Mouse (Mus musculus) CH12.LX (cell line): ENCODE data around the gene Agl. TPM values are rescaled to one million over a fixed set of nuclear protein-coding genes. Genes with fewer than 3 reads are reported as not detected.

ENCODE experiments used
- DNase-seq: peaks from one replicate; pipeline ENCODE4 v3.0.0-alpha.2; 2013; ENCODE audit errors: extremely low read depth
- H3K27ac ChIP-seq: 2 replicates; pipeline ENCODE4 v1.5.1; 2012; ENCODE audit warnings: low read depth, mild to moderate bottlenecking, control low read depth, moderate library complexity; ENCODE audit not compliant: insufficient read depth
- H3K27me3 ChIP-seq: replicated peaks from 2 replicates; pipeline ENCODE3; 2012; ENCODE audit warnings: inconsistent platforms
- H3K36me3 ChIP-seq, 2 experiments: replicated peaks in 1 of 2; 2 replicates each; pipeline versions ENCODE3 to v1.6.1; 2012; ENCODE audit warnings: inconsistent platforms in 1 of 2, low read length in 1 of 2, mild to moderate bottlenecking in 1 of 2, mixed read lengths in 1 of 2, moderate library complexity in 1 of 2; ENCODE audit not compliant: control insufficient read depth in 1 of 2, insufficient read depth in 1 of 2
- H3K4me1 ChIP-seq, 2 experiments: 2 replicates each; pipeline ENCODE4 v1.6.1; 2012; ENCODE audit warnings: inconsistent platforms in 1 of 2, moderate library complexity in 1 of 2; ENCODE audit not compliant: insufficient read depth in 2 of 2, control insufficient read depth in 1 of 2
- H3K4me2 ChIP-seq: 2 replicates; pipeline ENCODE4 v1.6.1; 2012; ENCODE audit warnings: low read depth, mild to moderate bottlenecking, control low read depth; ENCODE audit not compliant: poor library complexity, insufficient read depth, severe bottlenecking
- H3K4me3 ChIP-seq, 3 experiments: fragments of 150-350 bp in 1 of 3; sonication (generic) in 1 of 3; replicated peaks in 1 of 3; 2 replicates each; pipeline versions ENCODE3 to v1.5.1; 2011 to 2012; ENCODE audit warnings: low read depth in 2 of 3, low read length in 2 of 3, mild to moderate bottlenecking in 2 of 3, moderate library complexity in 2 of 3, control low read depth in 1 of 3, improper control_type of control experiment in 1 of 3, inconsistent platforms in 1 of 3, mixed read lengths in 1 of 3; ENCODE audit not compliant: poor library complexity in 1 of 3
- H3K79me2 ChIP-seq: replicated peaks from 2 replicates; pipeline ENCODE4 v1.6.1; 2012; ENCODE audit warnings: mild to moderate bottlenecking, moderate library complexity; ENCODE audit not compliant: control insufficient read depth, poor library complexity, insufficient read depth, severe bottlenecking; ENCODE audit errors: extremely low read depth
- H3K9ac ChIP-seq: 2 replicates; pipeline ENCODE4 v1.6.1; 2012; ENCODE audit warnings: low read depth, mild to moderate bottlenecking, control low read depth, moderate library complexity; ENCODE audit not compliant: insufficient read depth
- H3K9me3 ChIP-seq: replicated peaks from 2 replicates; pipeline ENCODE3; 2012; ENCODE audit warnings: low read length, inconsistent platforms, mixed read lengths
- BHLHE40 ChIP-seq: IDR thresholded peaks from 2 replicates; pipeline ENCODE4 v1.6.1; 2011; ENCODE audit warnings: mild to moderate bottlenecking, low read depth, low read length, improper control_type of control experiment
- ELF1 ChIP-seq: IDR thresholded peaks from 2 replicates; pipeline ENCODE4 v1.6.1; 2014; ENCODE audit warnings: low read depth, mild to moderate bottlenecking, inconsistent platforms, low read length, improper control_type of control experiment
- EP300 ChIP-seq: IDR thresholded peaks from 2 replicates; pipeline ENCODE4 v1.6.1; 2011; ENCODE audit warnings: low read length, improper control_type of control experiment
- JUND ChIP-seq: conservative IDR thresholded peaks from 2 replicates; pipeline ENCODE4 v1.6.1; 2011; ENCODE audit warnings: low read depth, low read length, improper control_type of control experiment
- MAFK ChIP-seq: IDR thresholded peaks from 2 replicates; pipeline ENCODE4 v1.6.1; 2011; ENCODE audit warnings: low read length, improper control_type of control experiment; ENCODE audit not compliant: insufficient replicate concordance
- RAD21 ChIP-seq: IDR thresholded peaks from 2 replicates; pipeline ENCODE4 v1.6.1; 2011; ENCODE audit warnings: low read depth, mild to moderate bottlenecking, low read length, improper control_type of control experiment, moderate library complexity
- TBP ChIP-seq: conservative IDR thresholded peaks from 2 replicates; pipeline ENCODE4 v1.6.1; 2011; ENCODE audit warnings: low read depth, low read length, improper control_type of control experiment
- UBTF ChIP-seq: IDR thresholded peaks from 2 replicates; pipeline ENCODE4 v1.6.1; 2012; ENCODE audit warnings: low read depth, mild to moderate bottlenecking, inconsistent platforms, low read length, improper control_type of control experiment, moderate library complexity
- ZKSCAN1 ChIP-seq: IDR thresholded peaks from 2 replicates; pipeline ENCODE4 v1.6.1; 2012; ENCODE audit warnings: low read depth, inconsistent platforms, low read length, improper control_type of control experiment, borderline replicate concordance
- dilution Hi-C: fragments of 300-500 bp; cut with MboI; formaldehyde crosslinking; loops from 2 replicates; pipeline ENCODE4 v1.14.3; 2020; ENCODE audit warnings: low sequenced_read_pairs; ENCODE audit not compliant: extremely low pct_unique_long_range_greater_than_20kb, extremely low pct_ligation_motif_present
- in situ Hi-C: fragments of 300-500 bp; cut with MboI; formaldehyde crosslinking; loops from 3 replicates; pipeline ENCODE4 v1.14.3; 2019; ENCODE audit warnings: low sequenced_read_pairs, low pct_ligation_motif_present, low pct_unique_long_range_greater_than_20kb, mixed read lengths
- polyA plus RNA-seq: library from polyadenylated mRNA; unstranded; fragments of >175 nt; gene quantifications from 2 replicates; pipeline ENCODE4 v1.2.1, GENCODE M21; 2012; ENCODE audit warnings: low read depth; ENCODE audit not compliant: insufficient read length
- total RNA-seq, 2 experiments: library from RNA; depleted of rRNA; stranded (reverse); fragments of 300-350 nt in 1 of 2; fragments of >200 nt in 1 of 2; gene quantifications; 2 replicates each; pipeline ENCODE4 v1.2.3; 2012 to 2014

The Agl gene
- total and polyA plus RNA-seq, 3 experiments, result 4.7 to 5.7 (median 5.2) TPM

- in situ Hi-C loops, result loop anchor here (10.0 to 25.0 kb wide), 3 partner anchors 135 to 392 kb away; partner anchors contain the start of genes Dbt, Rtca and Sass6
- Histone ChIP-seq H3K79me2 (no peaks in the 10 kb centered on the region), H3K4me1 (no peaks in the 10 kb centered on the region; a peak in 1 of 4 replicates), H3K9ac (no peak overlapping the region), H3K27me3 (no peaks in the 10 kb centered on the region), H3K36me3 (no peaks in the 10 kb centered on the region), H3K9me3 (peaks cover 3% of the 10 kb centered on the region), H3K4me2 (no peak overlapping the region), H3K27ac (no peak overlapping the region), H3K4me3 (no peak overlapping the region)
- TF ChIP-seq UBTF (no peak), TBP (no peak)
- no peak for DNase-seq
- dilution Hi-C loops, result no loop called here
Observed at GRCm38 (mm10) chr3:116729483-116730174, 78.3 kb downstream of the Agl start.

- Histone ChIP-seq H3K27me3 (no peaks in the 10 kb centered on the region), H3K9me3 (no peaks in the 10 kb centered on the region), H3K9ac (no peak overlapping the region), H3K79me2 (no peaks in the 10 kb centered on the region), H3K36me3 (no peaks in the 10 kb centered on the region), H3K27ac (no peak overlapping the region), H3K4me2 (no peak overlapping the region), H3K4me3 (no peak overlapping the region), H3K4me1 (peaks cover 0 to 7% of the 10 kb centered on the region in 2 experiments; a peak in 3 of 4 replicates)
- TF ChIP-seq ZKSCAN1, result no peak
- TF ChIP-seq EP300, result no peak
- no peak for TF ChIP-seq TBP
- TF ChIP-seq JUND, result no peak
- dilution Hi-C loops (no loop called here), in situ Hi-C loops (loop anchor here (25.0 kb wide), 2 partner anchors 215 to 390 kb away; partner anchors contain the start of genes Dbt and Rtca)
- DNase-seq, result no peak
Observed at GRCm38 (mm10) chr3:116726807-116727206, 81.2 kb downstream of the Agl start.

GRCm38 (mm10) chr3:116723496-116724481, 84.2 kb downstream of the Agl start:
- Histone ChIP-seq H3K4me2 (peak overlapping the region; percentile 15; the same call in 1 of the 2 replicates), H3K36me3 (no peaks in the 10 kb centered on the region), H3K9ac (0 out of 2 replicates have a peak overlapping the region, but pooled peaks have one; percentile 44), H3K4me3 (no peak overlapping the region), H3K27me3 (no peaks in the 10 kb centered on the region), H3K9me3 (no peaks in the 10 kb centered on the region), H3K27ac (no peak overlapping the region), H3K4me1 (peaks cover 0 to 7% of the 10 kb centered on the region in 2 experiments; a peak in 2 of 4 replicates), H3K79me2 (no peaks in the 10 kb centered on the region)
- in situ Hi-C loops (no loop called here), dilution Hi-C loops (no loop called here)
- TF ChIP-seq BHLHE40 (no peak), ELF1 (no peak), TBP (no peak), RAD21 (no peak), MAFK (no peak)
- DNase-seq, result peak; percentile 29
